ENCODE assay signal across 29 mouse cellular contexts in genomic region chr17:23819235-23819634, GRCm38 (mm10). TPM values are rescaled to one million over a fixed set of nuclear protein-coding genes. Genes with fewer than 3 reads are reported as not detected.
"Had no signal": no experiment of that assay in that cellular context is flagged by ENCODE, and none has a peak within 500 bp of the region (broad histone marks: within the 10 kb centered on the region; RNA-seq: fewer than 3 reads in every experiment).

No protein-coding gene starts in this region.

- H3K4me3 ChIP-seq: heart, embryonic 13.5 days; heart, embryonic 15.5 days; hindbrain, embryonic 13.5 days; hindbrain, embryonic 15.5 days; kidney, embryonic 15.5 days; left cerebral cortex, adult 2 months; limb, embryonic 10.5 days; limb, embryonic 12.5 days; liver, embryonic 13.5 days; liver, embryonic 15.5 days had no signal

- DNase-seq: gastrocnemius, postnatal 10 days; gastrocnemius, postnatal 25 days; heart, adult 18-20 months; heart, postnatal 14 days; heart, postnatal 36 days; kidney, adult 11 months; kidney, adult 2 months; kidney, adult 9 months; kidney, postnatal 14 days; kidney, postnatal 36 days; layer of hippocampus, adult 9-11 months; liver; liver, embryonic 13.5 days had no signal

- H3K4me1 ChIP-seq: heart, embryonic 15.5 days; hindbrain, embryonic 13.5 days; hindbrain, embryonic 15.5 days; limb, embryonic 12.5 days; liver, embryonic 13.5 days had no signal

- H3K27ac ChIP-seq: heart, embryonic 13.5 days; heart, embryonic 15.5 days; hindbrain, embryonic 13.5 days; hindbrain, embryonic 15.5 days; hindbrain, postnatal 0 days; kidney, embryonic 15.5 days; kidney, postnatal 0 days; left cerebral cortex, adult 2 months; limb, embryonic 10.5 days; limb, embryonic 12.5 days; liver, embryonic 13.5 days; liver, embryonic 15.5 days had no signal

- H3K27me3 ChIP-seq: heart, embryonic 13.5 days; heart, embryonic 15.5 days; hindbrain, embryonic 13.5 days; hindbrain, embryonic 15.5 days; kidney, embryonic 15.5 days; limb, embryonic 12.5 days; liver, embryonic 13.5 days; liver, embryonic 15.5 days had no signal

- H3K9me3 ChIP-seq: heart, embryonic 13.5 days had no signal

RNA-seq across cellular contexts. Expression of gene Prss33, which starts 16.6 kb away (rescaled TPM):
- polyA plus RNA-seq: heart, embryonic 11.5 days; heart, embryonic 13.5 days; heart, embryonic 15.5 days; heart, postnatal 0 days; hindbrain, embryonic 11.5 days; hindbrain, postnatal 0 days; kidney, adult 2 months; limb, embryonic 10.5 days; limb, embryonic 12.5 days; liver, embryonic 11.5 days; liver, embryonic 13.5 days; liver, embryonic 15.5 days had no signal

RNA-seq across cellular contexts. Expression of gene Prss32, which starts 24.4 kb away (rescaled TPM):
- polyA plus RNA-seq: heart, embryonic 11.5 days; heart, embryonic 15.5 days; heart, postnatal 0 days; hindbrain, embryonic 11.5 days; hindbrain, embryonic 13.5 days; hindbrain, embryonic 15.5 days; kidney, adult 2 months; kidney, embryonic 15.5 days; kidney, postnatal 0 days; limb, embryonic 10.5 days; limb, embryonic 12.5 days; limb, embryonic 14.5 days; liver, embryonic 11.5 days; liver, embryonic 13.5 days; liver, embryonic 15.5 days had no signal

RNA-seq across cellular contexts. Expression of gene Prss41, which starts 24.7 kb away (rescaled TPM):
- polyA plus RNA-seq: heart, postnatal 0 days had no signal
